Mouse (Mus musculus) neural tube, embryonic 13.5 days (tissue): ENCODE results near the gene St6galnac6. TPM values are rescaled to one million over a fixed set of nuclear protein-coding genes. Genes with fewer than 3 reads are reported as not detected.

ENCODE experiments used
- ATAC-seq: fragments of 200-750 bp; cut with Nextera tagmentation; 2 replicates; pipeline ENCODE4 v1.8.0; 2017; ENCODE audit warnings: low read depth, mild to moderate bottlenecking, moderate TSS enrichment, moderate library complexity
- H3K27ac ChIP-seq: fragments of 300-500 bp; sonication (generic); replicated peaks from 2 replicates; pipeline ENCODE4 v1.5.1; 2015; ENCODE audit warnings: moderate library complexity, mild to moderate bottlenecking, inconsistent platforms
- H3K27me3 ChIP-seq: fragments of 300-500 bp; sonication (generic); 2 replicates; pipeline ENCODE4 v1.6.1; 2015; ENCODE audit warnings: mild to moderate bottlenecking, inconsistent platforms
- H3K36me3 ChIP-seq: fragments of 300-500 bp; sonication (generic); 2 replicates; pipeline ENCODE4 v1.6.1; 2015; ENCODE audit warnings: mild to moderate bottlenecking, inconsistent platforms
- H3K4me1 ChIP-seq: fragments of 300-500 bp; sonication (generic); replicated peaks from 2 replicates; pipeline ENCODE4 v1.6.1; 2015; ENCODE audit warnings: inconsistent platforms
- H3K4me2 ChIP-seq: fragments of 300-500 bp; sonication (generic); 2 replicates; pipeline ENCODE4 v1.6.1; 2015; ENCODE audit warnings: inconsistent platforms, mild to moderate bottlenecking, moderate library complexity
- H3K4me3 ChIP-seq: fragments of 300-500 bp; sonication (generic); 2 replicates; pipeline ENCODE4 v1.5.1; 2015; ENCODE audit warnings: mild to moderate bottlenecking, inconsistent platforms
- H3K9ac ChIP-seq: fragments of 300-500 bp; sonication (generic); 2 replicates; pipeline ENCODE4 v1.6.1; 2015; ENCODE audit warnings: moderate library complexity, mild to moderate bottlenecking, inconsistent platforms
- H3K9me3 ChIP-seq: fragments of 300-500 bp; sonication (generic); 2 replicates; pipeline ENCODE4 v1.6.1; 2016; ENCODE audit warnings: inconsistent platforms
- WGBS: fragments of 180-500 bp; shearing (Covaris S2); methylation state at CpG from one replicate; pipeline ENCODE4 v1.1.7; 2015; 5-methylcytosine and 5-hydroxymethylcytosine counted together
- polyA plus RNA-seq: library from polyadenylated mRNA; unstranded; fragments of >200 nt; fragmentation: Nextera tagmentation; extraction: Ambion mirVana; gene quantifications from 2 replicates; pipeline ENCODE4 v1.2.1, GENCODE M21; 2015

Gene St6galnac6
- polyA plus RNA-seq, 1 experiment from 2014 or later, result 9.4 TPM

DNA sequence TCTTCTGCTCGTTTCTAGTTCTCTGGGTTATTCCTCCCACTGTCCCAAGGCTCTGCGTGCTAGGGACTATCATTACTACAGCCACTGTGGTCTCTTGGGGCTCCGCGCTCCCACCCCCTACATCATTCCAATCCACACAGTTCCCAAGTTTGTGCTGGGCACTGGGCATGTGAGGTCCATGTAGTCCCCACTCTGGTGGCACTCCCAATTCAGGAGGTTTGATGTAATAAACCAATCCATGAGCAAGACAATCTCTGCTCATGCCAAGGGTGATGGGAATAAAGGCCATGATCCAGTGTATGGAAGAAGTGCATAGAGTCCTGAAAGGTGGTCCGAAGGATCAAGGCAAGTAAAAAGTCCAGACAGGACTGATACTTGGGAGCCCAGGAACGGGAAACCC, 25.0 kb upstream of the St6galnac6 start, which contains the start of gene Pip5kl1:
TSS of gene Pip5kl1 (plus strand) at position 301 of the 400 bp plus-strand sequence.
- Histone ChIP-seq H3K9me3 (no peaks in the 10 kb centered on the region), H3K27me3 (peaks cover 29% of the 10 kb centered on the region), H3K4me1 (peaks cover 32% of the 10 kb centered on the region), H3K9ac (peak within 1 kb of the TSS; percentile 78), H3K4me3 (peak within 1 kb of the TSS; percentile 53), H3K36me3 (peaks cover 11% of the 10 kb centered on the region; the same call in 1 of the 2 replicates), H3K4me2 (peak within 1 kb of the TSS; percentile 95), H3K27ac (0 out of 2 replicates have a peak within 1 kb of the TSS, but pooled peaks have one; percentile 25)
- 79% methylated on average over 6 of the region's 6 CpGs for WGBS
- ATAC-seq, result no peak

GRCm38 (mm10) chr2:32574901-32575585, 24.5 kb upstream of the St6galnac6 start:
- WGBS, result 1% methylated on average over 26 of the region's 26 CpGs
- H3K36me3 ChIP-seq, result peaks cover 11% of the 10 kb centered on the region; the same call in 1 of the 2 replicates
- no peaks in the 10 kb centered on the region for H3K9me3 ChIP-seq
- 0 out of 2 replicates have a peak overlapping the region, but pooled peaks have one; percentile 25 for H3K27ac ChIP-seq
- ATAC-seq, result no peak; the same call in 1 of the 2 replicates
- peak overlapping the region; percentile 78 for H3K9ac ChIP-seq
- H3K4me2 ChIP-seq, result peak overlapping the region; percentile 95
- H3K4me3 ChIP-seq, result peak overlapping the region; percentile 53
- H3K27me3 ChIP-seq, result peaks cover 34% of the 10 kb centered on the region
- peaks cover 32% of the 10 kb centered on the region for H3K4me1 ChIP-seq

GRCm38 (mm10) chr2:32575586-32576160, 23.8 kb upstream of the St6galnac6 start, which contains the start of gene 9430097D07Rik:
9430097D07Rik (minus strand) TSS chr2:32575684.
- ATAC-seq, result peak; percentile 76
- peak within 1 kb of the TSS; percentile 78 for H3K9ac ChIP-seq
- peak within 1 kb of the TSS; percentile 95 for H3K4me2 ChIP-seq
- H3K36me3 ChIP-seq, result peaks cover 11% of the 10 kb centered on the region; the same call in 1 of the 2 replicates
- 0 out of 2 replicates have a peak within 1 kb of the TSS, but pooled peaks have one; percentile 25 for H3K27ac ChIP-seq
- peaks cover 27% of the 10 kb centered on the region for H3K4me1 ChIP-seq
- H3K27me3 ChIP-seq, result peaks cover 37% of the 10 kb centered on the region
- WGBS, result 7% methylated on average over 28 of the region's 28 CpGs
- no peaks in the 10 kb centered on the region for H3K9me3 ChIP-seq
- H3K4me3 ChIP-seq, result peak within 1 kb of the TSS; percentile 53

DNA sequence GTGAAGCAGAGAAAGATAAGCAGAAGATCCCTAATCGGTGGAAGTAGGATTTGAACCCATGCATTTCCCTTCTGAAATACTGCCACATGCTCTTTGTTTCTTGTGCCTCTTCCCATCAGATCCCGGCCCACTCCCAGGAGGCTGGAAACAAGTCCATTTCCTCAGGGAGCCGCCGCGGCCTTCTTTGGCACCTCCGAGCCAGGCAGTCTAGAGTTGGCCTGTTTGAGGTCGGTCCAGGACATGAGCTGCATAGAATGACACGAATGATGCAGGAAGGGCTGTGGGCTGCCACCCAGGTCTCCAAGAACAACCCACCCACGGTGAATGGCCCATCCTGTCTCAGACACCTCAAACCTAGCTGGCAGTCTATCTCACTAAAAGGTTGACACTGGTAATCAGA, 23.0 kb upstream of the St6galnac6 start:
- WGBS, result 89% methylated on average over 9 of the region's 9 CpGs
- Histone ChIP-seq H3K27ac (no peak overlapping the region), H3K9ac (peak overlapping the region; percentile 78; the same call in 1 of the 2 replicates), H3K4me1 (peaks cover 23% of the 10 kb centered on the region), H3K4me2 (no peak overlapping the region), H3K36me3 (peaks cover 11% of the 10 kb centered on the region; the same call in 1 of the 2 replicates), H3K4me3 (no peak overlapping the region), H3K9me3 (no peaks in the 10 kb centered on the region), H3K27me3 (peaks cover 37% of the 10 kb centered on the region)
- ATAC-seq, result no peak

GRCm38 (mm10) chr2:32578146-32579046, 21.1 kb upstream of the St6galnac6 start:
- WGBS, result 38% methylated on average over 27 of the region's 30 CpGs
- peaks cover 23% of the 10 kb centered on the region for H3K4me1 ChIP-seq
- ATAC-seq, result no peak
- peaks cover 44% of the 10 kb centered on the region for H3K27me3 ChIP-seq
- H3K4me2 ChIP-seq, result no peak overlapping the region
- H3K36me3 ChIP-seq, result 0 out of 2 replicates have a peak, but pooled peaks cover 3% of the 10 kb centered on the region
- H3K4me3 ChIP-seq, result no peak overlapping the region
- no peaks in the 10 kb centered on the region for H3K9me3 ChIP-seq
- no peak overlapping the region for H3K27ac ChIP-seq
- no peak overlapping the region for H3K9ac ChIP-seq

GRCm38 (mm10) chr2:32581450-32582095, 17.9 kb upstream of the St6galnac6 start:
- 0 out of 2 replicates have a peak overlapping the region, but pooled peaks have one; percentile 36 for H3K9ac ChIP-seq
- WGBS, result 37% methylated on average over 19 of the region's 19 CpGs
- H3K4me1 ChIP-seq, result peaks cover 16% of the 10 kb centered on the region
- peak; percentile 54; the same call in 1 of the 2 replicates for ATAC-seq
- H3K27me3 ChIP-seq, result peaks cover 42% of the 10 kb centered on the region
- no peaks in the 10 kb centered on the region for H3K36me3 ChIP-seq
- peak overlapping the region; percentile 49 for H3K4me2 ChIP-seq
- no peaks in the 10 kb centered on the region for H3K9me3 ChIP-seq
- peak overlapping the region; percentile 23; the same call in 1 of the 2 replicates for H3K27ac ChIP-seq
- H3K4me3 ChIP-seq, result peak overlapping the region; percentile 34

- no peak overlapping the region for H3K27ac ChIP-seq
- peaks cover 27% of the 10 kb centered on the region for H3K27me3 ChIP-seq
- H3K4me2 ChIP-seq, result peak overlapping the region; percentile 52
- H3K4me1 ChIP-seq, result peaks cover 27% of the 10 kb centered on the region
- peak overlapping the region; percentile 23 for H3K4me3 ChIP-seq
- ATAC-seq, result peak; percentile 75
- H3K9ac ChIP-seq, result peak overlapping the region; percentile 52
- H3K9me3 ChIP-seq, result no peaks in the 10 kb centered on the region
- H3K36me3 ChIP-seq, result no peaks in the 10 kb centered on the region
- 12% methylated on average over 37 of the region's 37 CpGs for WGBS
Observed at GRCm38 (mm10) chr2:32582830-32583799, 16.4 kb upstream of the St6galnac6 start.

GRCm38 (mm10) chr2:32585149-32585714, 14.3 kb upstream of the St6galnac6 start:
- no peaks in the 10 kb centered on the region for H3K36me3 ChIP-seq
- no peak overlapping the region for H3K27ac ChIP-seq
- no peak for ATAC-seq
- peaks cover 8% of the 10 kb centered on the region for H3K27me3 ChIP-seq
- no peak overlapping the region for H3K4me3 ChIP-seq
- H3K9ac ChIP-seq, result no peak overlapping the region
- no peak overlapping the region for H3K4me2 ChIP-seq
- H3K4me1 ChIP-seq, result peaks cover 47% of the 10 kb centered on the region
- WGBS, result 90% methylated on average over 7 of the region's 7 CpGs
- H3K9me3 ChIP-seq, result no peaks in the 10 kb centered on the region

DNA sequence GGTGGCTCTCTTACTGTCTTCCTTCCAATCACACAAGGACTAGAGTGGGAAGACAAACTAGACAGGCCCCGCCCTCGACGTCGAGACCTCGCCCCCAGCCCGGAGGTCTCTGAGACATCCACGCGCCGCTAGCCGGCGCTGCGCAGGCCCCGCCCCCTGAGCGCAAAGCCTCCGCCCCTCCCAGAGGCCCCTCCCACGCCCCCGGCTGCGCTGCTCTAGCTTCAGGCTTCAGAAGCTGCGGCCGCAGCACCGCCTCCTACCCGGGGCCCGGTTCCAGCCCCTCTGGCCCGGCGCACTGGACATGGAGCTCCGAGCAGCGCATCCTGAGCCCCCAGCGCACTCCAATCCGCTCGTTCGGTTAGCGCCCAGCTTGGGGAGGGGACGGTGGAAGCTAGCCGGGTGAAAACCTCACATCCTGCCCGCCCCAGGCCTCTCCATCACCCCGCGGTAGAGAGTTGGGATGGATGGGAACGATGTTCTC, 12.6 kb upstream of the St6galnac6 start, which contains the start of gene St6galnac4:
TSS of gene St6galnac4 (plus strand) at position 225 of the 481 bp plus-strand sequence.
- peak within 1 kb of the TSS; percentile 61 for H3K4me2 ChIP-seq
- peaks cover 6% of the 10 kb centered on the region; the same call in 1 of the 2 replicates for H3K27me3 ChIP-seq
- H3K4me3 ChIP-seq, result peak within 1 kb of the TSS; percentile 53
- H3K27ac ChIP-seq, result no peak within 1 kb of the TSS; the same call in 1 of the 2 replicates
- ATAC-seq, result peak; percentile 77
- peaks cover 48% of the 10 kb centered on the region for H3K4me1 ChIP-seq
- H3K36me3 ChIP-seq, result no peaks in the 10 kb centered on the region
- H3K9me3 ChIP-seq, result no peaks in the 10 kb centered on the region
- WGBS, result 1% methylated on average over 38 of the region's 38 CpGs
- peak within 1 kb of the TSS; percentile 77 for H3K9ac ChIP-seq
